Mouse (Mus musculus) kidney, adult 2 months (tissue): ENCODE data around the gene Igsf11.

Experiments used
- CTCF ChIP-seq: fragments of 200-500 bp; conservative IDR thresholded peaks from 2 replicates; pipeline ENCODE4 v1.5.1; 2011; ENCODE audit warnings: low read depth, mild to moderate bottlenecking, control low read depth, low read length, moderate library complexity, mixed read lengths; ENCODE audit not compliant: insufficient read depth, insufficient read length
- POLR2A ChIP-seq: fragments of 200-500 bp; IDR thresholded peaks from one replicate; pipeline ENCODE4 v1.6.1; 2011; ENCODE audit warnings: low read depth, low read length, control low read depth

- TF ChIP-seq POLR2A (no peak), CTCF (no peak)
Observed at GRCm38 (mm10) chr16:38915451-38915850, 23.0 kb downstream of the Igsf11 start.
